Mouse (Mus musculus) gastrocnemius, postnatal 4 days (tissue): Measurements from ENCODE around the gene Gm20388. TPM values are rescaled to one million over a fixed set of nuclear protein-coding genes. Genes with fewer than 3 reads are reported as not detected.
A peak's percentile ranks its signal among the peaks of the same experiment; 100 is the strongest.

Experiments
- DNase-seq, 2 experiments: peaks; one replicate each; pipeline ENCODE4 v3.0.0; 2021 to 2022; ENCODE audit warnings: low spot score in 2 of 2, mixed read lengths in 2 of 2
- total RNA-seq, 2 experiments: library from RNA; stranded (reverse); gene quantifications; 2 replicates each; pipeline ENCODE4 v1.2.3; 2021

Gm20388 gene
- total RNA-seq, 2 experiments from 2014 or later = 12.8 to 22.8 TPM

GRCm38 (mm10) chr8:121687455-121688161 is 1777.0 kb downstream of the Gm20388 start:
- no peak for DNase-seq

DNA sequence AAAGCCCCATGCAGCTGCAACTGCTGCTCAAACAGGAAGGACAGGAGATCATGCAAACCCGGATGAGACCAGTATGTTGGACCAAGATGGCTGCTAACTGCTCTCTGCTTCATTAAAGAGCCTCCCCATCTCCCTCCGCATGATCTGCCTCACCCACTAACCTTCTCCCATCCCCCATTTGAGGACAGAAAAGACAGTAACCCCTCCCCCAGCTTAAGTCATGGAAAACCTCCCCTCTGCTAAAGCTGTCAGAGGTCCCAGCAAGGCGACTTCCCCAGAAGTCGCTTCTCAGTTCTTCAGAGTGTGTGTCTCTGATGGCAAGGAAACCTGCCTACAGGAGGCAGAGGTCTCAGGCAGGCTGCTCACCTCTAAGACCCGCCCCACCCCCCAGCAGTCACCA is 1777.9 kb downstream of the Gm20388 start:
- no peak for DNase-seq

- DNase-seq = no peak
These were observed 1783.8 kb downstream of the Gm20388 start for GRCm38 (mm10) chr8:121694453-121694852.

GRCm38 (mm10) chr8:121695585-121696184 is 1785.0 kb downstream of the Gm20388 start:
- peak in 1 of 2 experiments; percentile 31 for DNase-seq

DNA sequence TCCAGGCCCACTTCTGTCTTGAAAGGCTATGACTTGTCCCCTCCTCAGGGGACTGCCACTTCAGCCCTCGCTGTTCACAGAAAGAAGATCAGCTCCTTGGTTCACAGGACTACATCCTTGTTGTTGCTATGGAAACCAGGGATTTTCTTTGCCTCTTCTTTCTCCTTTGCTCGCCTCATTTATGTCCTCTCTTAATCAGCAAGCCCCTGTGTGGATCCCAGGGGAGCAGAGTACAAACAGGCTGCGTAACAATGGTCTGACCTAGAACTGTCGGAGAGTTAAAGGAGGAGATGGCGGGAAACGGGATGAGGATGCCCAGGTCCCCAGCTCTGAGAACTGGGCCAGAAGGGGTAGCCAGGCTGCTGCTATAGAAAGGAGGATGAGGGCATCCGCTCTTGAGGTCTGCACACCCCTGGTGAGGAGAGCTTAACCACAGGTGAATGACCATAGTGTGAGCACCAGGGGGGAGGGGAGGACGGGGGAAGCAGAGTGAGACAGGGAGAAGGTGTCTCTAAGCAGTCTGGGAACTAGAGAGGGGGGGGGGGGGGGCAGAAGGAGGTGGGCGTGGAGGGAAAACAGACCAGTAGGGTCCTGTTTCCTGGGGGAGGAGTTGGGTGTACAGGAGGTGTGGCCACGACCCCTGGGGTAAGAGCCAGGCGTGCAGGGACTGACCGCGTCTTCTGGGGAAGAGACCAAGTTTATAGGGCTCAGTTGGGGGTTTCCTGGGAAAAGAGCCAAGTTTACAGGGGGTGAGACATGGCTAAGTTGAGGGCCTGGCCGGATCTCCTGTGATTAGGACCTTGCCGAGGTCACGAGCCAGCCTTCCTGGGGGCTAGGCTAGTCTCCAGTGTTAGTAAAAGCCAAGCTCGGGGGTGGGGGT is 1787.3 kb downstream of the Gm20388 start:
- no peak for DNase-seq

DNA sequence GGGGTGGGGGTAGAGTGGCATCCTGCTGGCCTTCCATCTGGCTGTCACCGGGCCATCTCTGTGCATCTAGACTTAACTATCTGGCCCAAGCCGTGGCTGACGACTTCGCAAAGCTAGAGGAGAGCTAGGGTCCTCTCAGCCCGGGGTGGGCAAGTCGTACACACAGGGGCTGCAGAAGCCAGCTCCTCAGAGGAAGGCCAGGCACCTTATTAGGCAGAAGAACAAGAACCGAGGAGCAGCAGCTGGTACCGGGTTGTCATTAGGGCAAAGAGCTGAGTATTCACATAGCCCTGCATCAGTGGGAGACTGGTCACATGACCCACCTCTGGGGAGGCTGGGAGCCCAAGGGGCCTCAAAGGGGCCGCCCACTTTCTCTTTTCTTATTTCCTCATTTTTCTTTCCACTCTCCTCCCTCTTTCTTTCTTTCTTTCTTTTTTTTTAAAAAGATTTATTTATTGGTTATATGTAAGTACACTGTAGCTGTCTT is 1788.0 kb downstream of the Gm20388 start:
- DNase-seq = no peak

GRCm38 (mm10) chr8:121699936-121700335 is 1789.3 kb downstream of the Gm20388 start:
- DNase-seq = no peak

GRCm38 (mm10) chr8:121705174-121705573 is 1794.5 kb downstream of the Gm20388 start:
- no peak for DNase-seq

- DNase-seq = no peak
These were observed 1796.3 kb downstream of the Gm20388 start for GRCm38 (mm10) chr8:121706956-121707355.

- DNase-seq = no peak
These were observed 1797.8 kb downstream of the Gm20388 start for GRCm38 (mm10) chr8:121708406-121708805.

DNA sequence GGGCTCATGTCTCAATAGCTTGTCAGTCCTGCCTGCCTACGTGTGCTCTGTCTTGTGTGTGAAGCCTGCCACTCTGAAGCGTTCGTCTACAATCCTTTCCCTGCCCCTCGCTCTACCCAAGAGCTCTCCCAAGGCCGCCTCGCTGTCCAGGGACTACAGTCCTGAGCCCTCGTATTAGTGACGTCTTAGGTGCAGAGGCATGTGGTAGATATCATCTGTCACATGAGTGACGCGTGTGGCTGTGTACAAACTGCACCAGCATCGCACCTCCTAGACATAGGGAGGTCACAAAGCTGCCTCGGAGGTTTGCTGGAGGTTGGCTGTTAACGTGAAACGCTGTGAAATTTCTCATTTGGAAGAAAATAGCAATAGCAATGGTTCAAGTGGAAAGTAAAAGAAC is 1806.9 kb downstream of the Gm20388 start:
- DNase-seq = no peak

DNA sequence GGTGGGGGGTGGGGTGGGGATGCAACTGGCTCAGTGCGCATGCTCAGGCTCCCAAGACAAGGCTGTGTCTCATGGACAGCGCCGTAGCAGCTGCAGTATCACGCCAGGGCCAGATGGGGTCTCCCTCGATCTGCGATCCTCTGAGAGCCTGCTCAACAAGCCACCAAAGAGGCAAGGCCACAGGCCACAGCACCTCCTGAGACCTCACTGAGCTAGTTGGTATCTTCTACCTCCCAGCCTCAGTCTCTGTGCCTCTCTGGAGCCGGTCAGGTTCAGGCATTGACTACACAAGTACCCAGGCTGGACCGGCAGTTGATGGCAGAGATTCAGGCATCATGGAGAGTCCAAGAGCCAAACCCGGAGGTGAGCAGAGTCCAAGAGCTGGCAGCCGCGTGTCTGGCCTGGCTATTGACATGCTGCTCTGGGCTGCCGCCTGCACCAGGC is 1807.4 kb downstream of the Gm20388 start:
- peak; percentile 63 to 79 for DNase-seq

- no peak for DNase-seq
These were observed 1808.3 kb downstream of the Gm20388 start for GRCm38 (mm10) chr8:121718925-121719324.

DNA sequence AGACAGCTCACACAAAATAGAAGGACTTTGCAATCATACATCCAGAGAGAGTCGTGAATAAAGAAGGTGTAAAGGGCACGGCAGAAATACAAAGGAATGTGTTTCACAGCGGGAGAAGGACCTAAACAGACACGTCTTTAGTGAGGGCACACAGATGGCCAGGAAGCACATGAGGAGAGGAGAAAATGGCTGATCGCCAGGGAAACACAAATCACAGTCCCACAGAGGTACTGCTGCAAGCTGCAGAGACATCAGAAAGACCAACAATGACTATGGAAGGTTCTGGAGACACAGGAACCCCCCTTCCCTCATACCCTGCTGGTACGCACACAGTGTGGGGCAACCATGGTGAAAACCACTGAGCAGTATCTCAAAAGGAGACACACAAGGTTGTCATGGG is 1810.4 kb downstream of the Gm20388 start:
- no peak for DNase-seq

- no peak for DNase-seq
These were observed 1813.2 kb downstream of the Gm20388 start for GRCm38 (mm10) chr8:121723846-121724245.

DNA sequence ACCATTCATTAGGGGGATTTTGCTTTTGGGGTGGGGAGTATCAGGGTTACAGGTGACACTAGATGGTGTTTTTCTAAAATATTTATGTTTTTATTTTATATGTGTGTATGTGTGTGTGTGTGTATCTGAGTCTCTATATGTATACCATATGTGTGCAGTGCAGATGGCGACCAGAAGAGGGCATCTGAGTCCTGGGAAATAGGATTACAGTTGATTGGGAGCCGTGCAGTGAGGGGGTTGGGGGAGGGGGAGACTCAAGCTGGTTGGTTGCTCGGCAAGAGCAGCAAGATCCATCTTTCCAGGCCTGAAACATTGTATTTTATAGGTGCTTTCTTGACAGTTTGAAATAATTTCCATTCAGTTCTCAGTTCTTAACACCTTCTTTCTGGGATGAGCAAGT is 1816.5 kb downstream of the Gm20388 start:
- no peak for DNase-seq

- DNase-seq = no peak
These were observed 1818.7 kb downstream of the Gm20388 start, which contains the start of gene Jph3 for GRCm38 (mm10) chr8:121729323-121729722. Jph3 (plus strand) TSS chr8:121729623.

DNA sequence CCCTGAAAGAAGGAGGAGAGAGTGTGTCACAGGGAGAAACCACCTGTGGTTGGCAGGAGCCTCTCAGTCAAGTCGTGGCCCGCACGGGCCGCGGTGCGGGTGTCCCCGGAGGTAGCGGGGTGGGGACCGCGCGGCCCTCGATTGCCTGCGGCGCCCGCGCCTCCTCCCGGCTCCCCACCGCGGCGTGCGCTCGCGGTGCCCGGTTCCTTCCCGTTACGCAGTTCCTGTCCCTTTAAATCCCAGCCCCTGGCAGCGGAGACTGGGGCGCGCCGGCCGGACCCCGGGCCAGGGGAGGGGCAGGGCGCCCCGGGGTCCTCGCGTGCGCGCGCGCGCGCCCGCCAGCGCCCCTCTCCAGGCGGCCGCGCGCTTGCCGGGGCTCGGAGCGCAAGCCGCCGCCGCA is 1819.1 kb downstream of the Gm20388 start:
- DNase-seq = no peak

GRCm38 (mm10) chr8:121730170-121730569 is 1819.5 kb downstream of the Gm20388 start:
- no peak for DNase-seq

GRCm38 (mm10) chr8:121730646-121731045 is 1820.0 kb downstream of the Gm20388 start:
- no peak for DNase-seq

- DNase-seq = no peak
These were observed 1820.4 kb downstream of the Gm20388 start for GRCm38 (mm10) chr8:121731060-121731459.
